13 mouse cellular contexts compared by ENCODE assay signal in the genomic region with DNA sequence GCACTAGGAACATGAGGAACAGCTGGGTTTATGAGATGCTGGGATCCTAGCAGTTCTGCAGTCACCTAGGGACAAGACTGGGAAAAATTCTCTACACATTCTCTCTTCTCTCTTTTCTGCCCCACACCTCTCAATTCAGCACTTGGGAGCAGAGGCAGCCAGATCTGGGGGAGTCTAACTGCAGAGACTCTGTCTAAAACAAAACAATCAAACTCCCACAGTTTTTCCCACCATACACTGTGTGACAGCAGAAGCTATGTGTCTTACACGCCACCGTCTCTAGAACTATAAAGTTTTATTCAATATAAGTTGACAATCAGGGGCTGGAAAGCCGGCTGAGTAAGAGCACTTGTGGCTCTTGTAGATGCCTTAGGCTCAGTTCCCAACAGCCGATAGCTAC. TPM values are rescaled to one million over a fixed set of nuclear protein-coding genes. Genes with fewer than 3 reads are reported as not detected.
"Had no signal": no experiment of that assay in that cellular context is flagged by ENCODE, and none has a peak within 500 bp of the region (broad histone marks: within the 10 kb centered on the region; RNA-seq: fewer than 3 reads in every experiment).

No protein-coding gene starts in this region.

- ATAC-seq: intestine, postnatal 0 days had no signal

- DNase-seq: kidney, adult 2 months; kidney, postnatal 25 days; layer of hippocampus, adult 9-11 months; liver, embryonic 13.5 days; lung, adult 2 months; lung, postnatal 14 days; lung, postnatal 4 days; midbrain, embryonic 14.5 days; right cerebral cortex, postnatal 4 days; thymus, postnatal 25 days had no signal

RNA-seq across cellular contexts. Expression of gene Grik4, which starts 43.7 kb away (rescaled TPM):
- total RNA-seq: megakaryocyte progenitor cell, adult 5-6 weeks; megakaryocyte-erythroid progenitor cell, adult 5-6 weeks had no signal
